Mouse (Mus musculus): ENCODE data around the gene Plxnc1. TPM values are rescaled to one million over a fixed set of nuclear protein-coding genes. Genes with fewer than 3 reads are reported as not detected.

Gene Plxnc1
- polyA plus RNA-seq, 1 experiment from 2014 or later = 7.2 TPM

GRCm38 (mm10) chr10:94827325-94827724 lies 117.3 kb downstream of the Plxnc1 start:
- Histone ChIP-seq H3K9me3 (replicated peaks) (no peaks in the 10 kb centered on the region), H3K27ac (no peak overlapping the region), H3K4me2 (no peak overlapping the region), H3K4me1 (peaks cover 32% of the 10 kb centered on the region), H3K4me3 (no peak overlapping the region), H3K9ac (no peak overlapping the region), H3K27me3 (no peaks in the 10 kb centered on the region), H3K36me3 (ENCODE audit: poor library complexity, severe bottlenecking) (peaks cover 43% of the 10 kb centered on the region)
- ATAC-seq = no peak
- 94% methylated on average over 10 of the region's 10 CpGs for WGBS

GRCm38 (mm10) chr10:94826436-94826835 lies 118.2 kb downstream of the Plxnc1 start:
- H3K4me2 ChIP-seq = no peak overlapping the region
- 94% methylated on average over 12 of the region's 12 CpGs for WGBS
- no peak for ATAC-seq
- no peak overlapping the region for H3K9ac ChIP-seq
- no peak overlapping the region for H3K4me3 ChIP-seq
- H3K9me3 ChIP-seq (replicated peaks) = no peaks in the 10 kb centered on the region
- H3K27me3 ChIP-seq = no peaks in the 10 kb centered on the region
- H3K4me1 ChIP-seq = peaks cover 32% of the 10 kb centered on the region
- peaks cover 36% of the 10 kb centered on the region for H3K36me3 ChIP-seq (ENCODE audit: poor library complexity, severe bottlenecking)
- H3K27ac ChIP-seq = no peak overlapping the region

- Histone ChIP-seq H3K9me3 (replicated peaks) (no peaks in the 10 kb centered on the region), H3K4me2 (no peak overlapping the region), H3K4me3 (no peak overlapping the region), H3K9ac (no peak overlapping the region), H3K36me3 (ENCODE audit: poor library complexity, severe bottlenecking) (peaks cover 31% of the 10 kb centered on the region), H3K27ac (no peak overlapping the region), H3K27me3 (no peaks in the 10 kb centered on the region), H3K4me1 (peaks cover 30% of the 10 kb centered on the region)
- no peak for ATAC-seq
- WGBS = 98% methylated on average over 2 of the region's 2 CpGs
These were observed 118.7 kb downstream of the Plxnc1 start for GRCm38 (mm10) chr10:94825951-94826350.

GRCm38 (mm10) chr10:94823971-94824760 lies 120.5 kb downstream of the Plxnc1 start:
- Histone ChIP-seq H3K4me3 (no peak overlapping the region), H3K27me3 (no peaks in the 10 kb centered on the region), H3K4me1 (peaks cover 15% of the 10 kb centered on the region), H3K27ac (no peak overlapping the region), H3K9me3 (replicated peaks) (no peaks in the 10 kb centered on the region), H3K4me2 (no peak overlapping the region), H3K9ac (no peak overlapping the region), H3K36me3 (ENCODE audit: poor library complexity, severe bottlenecking) (peaks cover 32% of the 10 kb centered on the region)
- WGBS = 67% methylated on average over 11 of the region's 11 CpGs
- no peak for ATAC-seq

GRCm38 (mm10) chr10:94818781-94819665 lies 125.6 kb downstream of the Plxnc1 start:
- Histone ChIP-seq H3K36me3 (ENCODE audit: poor library complexity, severe bottlenecking) (peaks cover 7% of the 10 kb centered on the region), H3K4me1 (peaks cover 5% of the 10 kb centered on the region), H3K27me3 (no peaks in the 10 kb centered on the region), H3K4me2 (no peak overlapping the region), H3K27ac (no peak overlapping the region), H3K9me3 (replicated peaks) (no peaks in the 10 kb centered on the region), H3K4me3 (no peak overlapping the region), H3K9ac (no peak overlapping the region)
- 92% methylated on average over 17 of the region's 17 CpGs for WGBS
- no peak for ATAC-seq

GRCm38 (mm10) chr10:94818127-94818526 lies 126.5 kb downstream of the Plxnc1 start:
- Histone ChIP-seq H3K27ac (no peak overlapping the region), H3K4me2 (no peak overlapping the region), H3K9ac (no peak overlapping the region), H3K9me3 (replicated peaks) (no peaks in the 10 kb centered on the region), H3K4me3 (no peak overlapping the region), H3K4me1 (peaks cover 11% of the 10 kb centered on the region), H3K36me3 (ENCODE audit: poor library complexity, severe bottlenecking) (peaks cover 7% of the 10 kb centered on the region), H3K27me3 (no peaks in the 10 kb centered on the region)
- ATAC-seq = no peak
- WGBS = 91% methylated on average over 3 of the region's 3 CpGs

GRCm38 (mm10) chr10:94811907-94812851 lies 132.5 kb downstream of the Plxnc1 start:
- WGBS = 58% methylated on average over 17 of the region's 17 CpGs
- Histone ChIP-seq H3K4me1 (peaks cover 29% of the 10 kb centered on the region), H3K4me2 (no peak overlapping the region), H3K36me3 (ENCODE audit: poor library complexity, severe bottlenecking) (peaks cover 7% of the 10 kb centered on the region; the same call in 1 of the 2 replicates), H3K27me3 (no peaks in the 10 kb centered on the region), H3K9ac (no peak overlapping the region), H3K4me3 (no peak overlapping the region), H3K9me3 (replicated peaks) (no peaks in the 10 kb centered on the region), H3K27ac (peak overlapping the region; percentile 41)
- ATAC-seq = peak; percentile 68

GRCm38 (mm10) chr10:94809946-94810472 lies 134.6 kb downstream of the Plxnc1 start:
- Histone ChIP-seq H3K4me3 (no peak overlapping the region), H3K9me3 (replicated peaks) (no peaks in the 10 kb centered on the region), H3K36me3 (ENCODE audit: poor library complexity, severe bottlenecking) (peaks cover 7% of the 10 kb centered on the region; the same call in 1 of the 2 replicates), H3K4me1 (peaks cover 29% of the 10 kb centered on the region), H3K4me2 (no peak overlapping the region), H3K27me3 (no peaks in the 10 kb centered on the region), H3K9ac (no peak overlapping the region), H3K27ac (no peak overlapping the region)
- no peak for ATAC-seq
- 79% methylated on average over 7 of the region's 7 CpGs for WGBS

- Histone ChIP-seq H3K4me1 (peaks cover 19% of the 10 kb centered on the region), H3K36me3 (ENCODE audit: poor library complexity, severe bottlenecking) (peaks cover 7% of the 10 kb centered on the region; the same call in 1 of the 2 replicates), H3K9ac (no peak overlapping the region), H3K27ac (no peak overlapping the region), H3K4me2 (no peak overlapping the region), H3K9me3 (replicated peaks) (no peaks in the 10 kb centered on the region), H3K4me3 (no peak overlapping the region), H3K27me3 (no peaks in the 10 kb centered on the region)
- ATAC-seq = no peak
- 86% methylated on average over 6 of the region's 6 CpGs for WGBS
These were observed 136.4 kb downstream of the Plxnc1 start for GRCm38 (mm10) chr10:94808275-94808674.

GRCm38 (mm10) chr10:94807323-94807722 lies 137.3 kb downstream of the Plxnc1 start:
- H3K27ac ChIP-seq = no peak overlapping the region; the same call in 1 of the 2 replicates
- ATAC-seq = no peak
- WGBS = 72% methylated on average over 7 of the region's 7 CpGs
- H3K4me1 ChIP-seq = peaks cover 10% of the 10 kb centered on the region
- H3K9me3 ChIP-seq (replicated peaks) = no peaks in the 10 kb centered on the region
- H3K4me2 ChIP-seq = no peak overlapping the region
- no peak overlapping the region for H3K4me3 ChIP-seq
- peaks cover 7% of the 10 kb centered on the region; the same call in 1 of the 2 replicates for H3K36me3 ChIP-seq (ENCODE audit: poor library complexity, severe bottlenecking)
- H3K9ac ChIP-seq = no peak overlapping the region
- H3K27me3 ChIP-seq = no peaks in the 10 kb centered on the region

- no peak for ATAC-seq
- H3K4me2 ChIP-seq = no peak overlapping the region
- no peak overlapping the region for H3K27ac ChIP-seq
- H3K4me3 ChIP-seq = no peak overlapping the region
- H3K36me3 ChIP-seq (ENCODE audit: poor library complexity, severe bottlenecking) = peaks cover 8% of the 10 kb centered on the region
- H3K4me1 ChIP-seq = peaks cover 10% of the 10 kb centered on the region; the same call in 1 of the 2 replicates
- no peak overlapping the region for H3K9ac ChIP-seq
- H3K9me3 ChIP-seq (replicated peaks) = no peaks in the 10 kb centered on the region
- WGBS = 97% methylated on average over 1 of the region's 1 CpGs
- H3K27me3 ChIP-seq = no peaks in the 10 kb centered on the region
These were observed 139.8 kb downstream of the Plxnc1 start for GRCm38 (mm10) chr10:94804909-94805220.
